Mouse (Mus musculus) urinary bladder, postnatal 4 days (tissue): Measurements from ENCODE around the gene Nol7.

ENCODE experiments used
- DNase-seq, 2 experiments: peaks; one replicate each; pipeline ENCODE4 v3.0.0; 2021 to 2022; ENCODE audit warnings: low spot score in 2 of 2

The Nol7 gene

GRCm38 (mm10) chr13:43398297-43399080, at the start of gene Nol7:
TSS of gene Nol7 (plus strand) at chr13:43398390.
- peak; percentile 92 to 97 for DNase-seq

- no peak for DNase-seq
Measured at GRCm38 (mm10) chr13:43349376-43349775, 48.8 kb upstream of the Nol7 start.

- DNase-seq, result no peak
Measured at GRCm38 (mm10) chr13:43350489-43351169, 47.6 kb upstream of the Nol7 start.

GRCm38 (mm10) chr13:43353356-43353755, 44.8 kb upstream of the Nol7 start:
- DNase-seq, result no peak

- DNase-seq, result no peak
Measured at GRCm38 (mm10) chr13:43354362-43354761, 43.8 kb upstream of the Nol7 start.

GRCm38 (mm10) chr13:43356346-43357125, 41.7 kb upstream of the Nol7 start:
- DNase-seq, result no peak

- DNase-seq, result no peak
Measured at GRCm38 (mm10) chr13:43360534-43360933, 37.7 kb upstream of the Nol7 start.

- DNase-seq, result no peak
Measured at GRCm38 (mm10) chr13:43362353-43362752, 35.8 kb upstream of the Nol7 start.

- DNase-seq, result peak; percentile 81 to 87
Measured at GRCm38 (mm10) chr13:43364985-43365824, 33.0 kb upstream of the Nol7 start, which contains the start of gene Sirt5. TSS of gene Sirt5 (plus strand) at chr13:43365496.

GRCm38 (mm10) chr13:43365825-43366184, 32.4 kb upstream of the Nol7 start:
- DNase-seq, result no peak

GRCm38 (mm10) chr13:43370063-43370462, 28.1 kb upstream of the Nol7 start:
- no peak for DNase-seq

GRCm38 (mm10) chr13:43372892-43373291, 25.3 kb upstream of the Nol7 start:
- DNase-seq, result no peak

GRCm38 (mm10) chr13:43374205-43374604, 24.0 kb upstream of the Nol7 start:
- DNase-seq, result no peak

- DNase-seq, result no peak
Measured at GRCm38 (mm10) chr13:43374918-43375432, 23.2 kb upstream of the Nol7 start.

- no peak for DNase-seq
Measured at GRCm38 (mm10) chr13:43379989-43380388, 18.2 kb upstream of the Nol7 start.

GRCm38 (mm10) chr13:43385321-43385720, 12.9 kb upstream of the Nol7 start:
- DNase-seq, result peak in 1 of 2 experiments; percentile 53

GRCm38 (mm10) chr13:43397700-43398296, 392 bp upstream of the Nol7 start:
- DNase-seq, result no peak

GRCm38 (mm10) chr13:43399576-43399975, 1.4 kb downstream of the Nol7 start:
- no peak for DNase-seq

GRCm38 (mm10) chr13:43412311-43412710, 14.1 kb downstream of the Nol7 start:
- DNase-seq, result no peak

- DNase-seq, result no peak
Measured at GRCm38 (mm10) chr13:43413611-43414010, 15.4 kb downstream of the Nol7 start.

- no peak for DNase-seq
Measured at GRCm38 (mm10) chr13:43415249-43415648, 17.1 kb downstream of the Nol7 start.
